Mouse (Mus musculus): ENCODE results near the gene Zfp740. TPM values are rescaled to one million over a fixed set of nuclear protein-coding genes. Genes with fewer than 3 reads are reported as not detected.
"Not testable (repeated sequence)": the region's sequence is repeated elsewhere in the genome, so short reads cannot be mapped to it uniquely, and the experiment has no call there.

Gene Zfp740
- total RNA-seq (2021) (10 to 100 TPM; 31.6 to 32.8 TPM), polyA plus RNA-seq (2012; rRNA removed) (16.2 and 29.9 TPM in 2 replicates)
- long read RNA-seq, full-length matches to known transcripts: 3 of 14 reads
- long read RNA-seq, partial matches to known transcripts: 0 of 14 reads
- long read RNA-seq, other reads (novel, unspliced or antisense): 11 of 14 reads

GRCm38 (mm10) chr15:102202971-102203834 lies at the start of gene Zfp740:
Gene Zfp740 (plus strand): TSS chr15:102203249.
- under 1% methylated on average over 66 of the region's 68 CpGs for WGBS

GRCm38 (mm10) chr15:102155006-102155405 lies 48.0 kb upstream of the Zfp740 start:
- peak; percentile 29 for TF ChIP-seq CTCF (IDR thresholded peaks at IDR 0.05)
- H3K27ac ChIP-seq; H3K79me2 ChIP-seq (replicated peaks; ENCODE audit: control insufficient read depth, insufficient read depth, low read length); H3K27me3 ChIP-seq (ENCODE audit: control insufficient read depth, insufficient read depth, low read length); H3K4me1 ChIP-seq (ENCODE audit: control insufficient read depth, insufficient read depth, low read length); DNase-seq; intact Hi-C loops (cut with DNase I); H3K36me3 ChIP-seq (ENCODE audit: control insufficient read depth, insufficient read depth, low read length); H3K9ac ChIP-seq (ENCODE audit: low read depth, low read length); H3K4me3 ChIP-seq: not testable (repeated sequence)
- WGBS: 96% methylated on average over 6 of the region's 6 CpGs

More at GRCm38 (mm10) chr15:102202971-102203834, at the start of gene Zfp740:
- Histone ChIP-seq H3K9ac (ENCODE audit: low read depth, low read length) (peak within 1 kb of the TSS; percentile 99), H3K4me1 (ENCODE audit: control insufficient read depth, insufficient read depth, low read length) (peaks cover 9% of the 10 kb centered on the region), H3K27ac (peak within 1 kb of the TSS; percentile 82), H3K4me3 (peak within 1 kb of the TSS; percentile 73), H3K27me3 (ENCODE audit: control insufficient read depth, insufficient read depth, low read length) (no peaks in the 10 kb centered on the region), H3K79me2 (replicated peaks; ENCODE audit: control insufficient read depth, insufficient read depth, low read length) (peaks cover 3% of the 10 kb centered on the region; the same call in 1 of the 2 replicates), H3K36me3 (ENCODE audit: control insufficient read depth, insufficient read depth, low read length) (peaks cover 21% of the 10 kb centered on the region)
- DNase-seq: peak; percentile 94 to 98
- intact Hi-C loops (cut with DNase I): no loop called here
- TF ChIP-seq CTCF (IDR thresholded peaks at IDR 0.05) (no peak), EP300 (IDR thresholded peaks at IDR 0.05; ENCODE audit: insufficient read depth, low read depth, low read length) (peak; percentile 17; the same call in 1 of the 2 replicates), POLR2A (IDR thresholded peaks at IDR 0.05; ENCODE audit: insufficient read depth, low read depth, low read length) (peak; percentile 76)

- Histone ChIP-seq H3K36me3 (ENCODE audit: control insufficient read depth, insufficient read depth, low read length) (no peaks in the 10 kb centered on the region), H3K27ac (no peak overlapping the region), H3K27me3 (ENCODE audit: control insufficient read depth, insufficient read depth, low read length) (no peaks in the 10 kb centered on the region), H3K4me3 (no peak overlapping the region), H3K4me1 (ENCODE audit: control insufficient read depth, insufficient read depth, low read length) (no peaks in the 10 kb centered on the region), H3K79me2 (replicated peaks; ENCODE audit: control insufficient read depth, insufficient read depth, low read length) (no peaks in the 10 kb centered on the region), H3K9ac (ENCODE audit: low read depth, low read length) (no peak overlapping the region)
- intact Hi-C loops (cut with DNase I): no loop called here
- TF ChIP-seq EP300 (IDR thresholded peaks at IDR 0.05; ENCODE audit: insufficient read depth, low read depth, low read length) (no peak), CTCF (IDR thresholded peaks at IDR 0.05) (no peak)
- 46% methylated on average over 20 of the region's 20 CpGs for WGBS
- DNase-seq: peak in 1 of 2 experiments; percentile 13
Measured at GRCm38 (mm10) chr15:102156836-102157235, 46.2 kb upstream of the Zfp740 start.

GRCm38 (mm10) chr15:102160415-102161060 lies 42.5 kb upstream of the Zfp740 start:
- intact Hi-C loops (cut with DNase I): no loop called here
- H3K4me1 ChIP-seq (ENCODE audit: control insufficient read depth, insufficient read depth, low read length): no peaks in the 10 kb centered on the region
- TF ChIP-seq CTCF (IDR thresholded peaks at IDR 0.05): no peak
- no peak for TF ChIP-seq POLR2A (IDR thresholded peaks at IDR 0.05; ENCODE audit: insufficient read depth, low read depth, low read length)
- TF ChIP-seq EP300 (IDR thresholded peaks at IDR 0.05; ENCODE audit: insufficient read depth, low read depth, low read length): no peak
- no peaks in the 10 kb centered on the region for H3K27me3 ChIP-seq (ENCODE audit: control insufficient read depth, insufficient read depth, low read length)
- DNase-seq: no peak
- no peak overlapping the region for H3K27ac ChIP-seq
- no peaks in the 10 kb centered on the region for H3K79me2 ChIP-seq (replicated peaks; ENCODE audit: control insufficient read depth, insufficient read depth, low read length)
- H3K4me3 ChIP-seq: no peak overlapping the region
- H3K36me3 ChIP-seq (ENCODE audit: control insufficient read depth, insufficient read depth, low read length): no peaks in the 10 kb centered on the region
- WGBS: 63% methylated on average over 27 of the region's 27 CpGs
- H3K9ac ChIP-seq (ENCODE audit: low read depth, low read length): no peak overlapping the region

GRCm38 (mm10) chr15:102163900-102164693 lies 39.0 kb upstream of the Zfp740 start:
- Histone ChIP-seq H3K9ac (ENCODE audit: low read depth, low read length) (no peak overlapping the region), H3K4me1 (ENCODE audit: control insufficient read depth, insufficient read depth, low read length) (peaks cover 2% of the 10 kb centered on the region), H3K79me2 (replicated peaks; ENCODE audit: control insufficient read depth, insufficient read depth, low read length) (no peaks in the 10 kb centered on the region), H3K27ac (no peak overlapping the region), H3K4me3 (no peak overlapping the region), H3K27me3 (ENCODE audit: control insufficient read depth, insufficient read depth, low read length) (no peaks in the 10 kb centered on the region), H3K36me3 (ENCODE audit: control insufficient read depth, insufficient read depth, low read length) (no peaks in the 10 kb centered on the region)
- intact Hi-C loops (cut with DNase I): no loop called here
- WGBS: 42% methylated on average over 3 of the region's 3 CpGs
- no peak for DNase-seq
- no peak for TF ChIP-seq CTCF (IDR thresholded peaks at IDR 0.05)
- no peak for TF ChIP-seq EP300 (IDR thresholded peaks at IDR 0.05; ENCODE audit: insufficient read depth, low read depth, low read length)
- TF ChIP-seq POLR2A (IDR thresholded peaks at IDR 0.05; ENCODE audit: insufficient read depth, low read depth, low read length): no peak

Measured in heart, adult 2 months (tissue).